Mouse (Mus musculus) liver, embryonic 15.5 days (tissue): ENCODE results near the gene Dnmt3l. TPM values are rescaled to one million over a fixed set of nuclear protein-coding genes. Genes with fewer than 3 reads are reported as not detected.

Experiments
- ATAC-seq: fragments of 200-750 bp; cut with Nextera tagmentation; 2 replicates; pipeline ENCODE4 v1.8.0; 2017; ENCODE audit warnings: moderate number of reproducible peaks, mild to moderate bottlenecking, moderate library complexity; ENCODE audit not compliant: insufficient read depth
- H3K27ac ChIP-seq: fragments of 300-500 bp; sonication (generic); replicated peaks from 2 replicates; pipeline ENCODE4 v1.5.1; 2015; ENCODE audit warnings: mild to moderate bottlenecking, inconsistent platforms
- H3K27me3 ChIP-seq: fragments of 300-500 bp; sonication (generic); 2 replicates; pipeline ENCODE4 v1.6.1; 2015; ENCODE audit warnings: mild to moderate bottlenecking, inconsistent platforms
- H3K36me3 ChIP-seq: fragments of 300-500 bp; sonication (generic); replicated peaks from 2 replicates; pipeline ENCODE4 v1.6.1; 2015; ENCODE audit warnings: moderate library complexity, mild to moderate bottlenecking, inconsistent platforms
- H3K4me1 ChIP-seq: fragments of 300-500 bp; sonication (generic); replicated peaks from 2 replicates; pipeline ENCODE4 v1.6.1; 2015; ENCODE audit warnings: inconsistent platforms
- H3K4me2 ChIP-seq: fragments of 300-500 bp; sonication (generic); 2 replicates; pipeline ENCODE4 v1.6.1; 2015; ENCODE audit warnings: moderate library complexity, mild to moderate bottlenecking, inconsistent platforms
- H3K4me3 ChIP-seq: fragments of 300-500 bp; sonication (generic); replicated peaks from 2 replicates; pipeline ENCODE4 v1.5.1; 2015; ENCODE audit warnings: mild to moderate bottlenecking, inconsistent platforms
- H3K9ac ChIP-seq: fragments of 300-500 bp; sonication (generic); 2 replicates; pipeline ENCODE4 v1.6.1; 2015; ENCODE audit warnings: moderate library complexity, mild to moderate bottlenecking, inconsistent platforms
- H3K9me3 ChIP-seq: fragments of 300-500 bp; sonication (generic); replicated peaks from 2 replicates; pipeline ENCODE4 v1.6.1; 2016; ENCODE audit warnings: inconsistent platforms
- WGBS: fragments of 180-500 bp; shearing (Covaris S2); methylation state at CpG from one replicate; pipeline ENCODE4 v1.1.7; 2015; ENCODE audit warnings: mixed read lengths; ENCODE audit not compliant: insufficient replicate concordance; 5-methylcytosine and 5-hydroxymethylcytosine counted together
- polyA plus RNA-seq: library from polyadenylated mRNA; unstranded; fragments of >200 nt; fragmentation: Nextera tagmentation; extraction: Ambion mirVana; gene quantifications from 2 replicates; pipeline ENCODE4 v1.2.1, GENCODE M21; 2015

Gene Dnmt3l
- polyA plus RNA-seq, 1 experiment from 2014 or later, result not detected

DNA sequence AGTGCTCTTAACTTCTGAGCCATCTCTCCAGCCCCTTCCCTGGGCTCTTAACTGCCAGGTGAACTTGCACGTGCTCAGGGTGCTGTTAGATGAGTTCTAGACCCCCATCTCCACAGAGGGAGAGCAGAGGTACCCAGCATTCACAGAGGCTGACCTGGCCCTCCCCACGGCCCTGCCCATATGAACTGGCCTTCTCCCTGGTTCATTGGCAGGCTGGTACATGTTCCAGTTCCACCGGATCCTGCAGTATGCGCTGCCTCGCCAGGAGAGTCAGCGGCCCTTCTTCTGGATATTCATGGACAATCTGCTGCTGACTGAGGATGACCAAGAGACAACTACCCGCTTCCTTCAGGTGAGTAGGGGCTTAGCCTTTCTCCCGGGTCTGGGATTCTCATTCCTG is 15.3 kb downstream of the Dnmt3l start:
- Histone ChIP-seq H3K4me2 (no peak overlapping the region), H3K27ac (no peak overlapping the region), H3K36me3 (no peaks in the 10 kb centered on the region), H3K27me3 (no peaks in the 10 kb centered on the region), H3K4me1 (0 out of 2 replicates have a peak, but pooled peaks cover 4% of the 10 kb centered on the region), H3K9ac (no peak overlapping the region), H3K9me3 (no peaks in the 10 kb centered on the region), H3K4me3 (no peak overlapping the region)
- no peak for ATAC-seq
- 68% methylated on average over 8 of the region's 8 CpGs for WGBS

DNA sequence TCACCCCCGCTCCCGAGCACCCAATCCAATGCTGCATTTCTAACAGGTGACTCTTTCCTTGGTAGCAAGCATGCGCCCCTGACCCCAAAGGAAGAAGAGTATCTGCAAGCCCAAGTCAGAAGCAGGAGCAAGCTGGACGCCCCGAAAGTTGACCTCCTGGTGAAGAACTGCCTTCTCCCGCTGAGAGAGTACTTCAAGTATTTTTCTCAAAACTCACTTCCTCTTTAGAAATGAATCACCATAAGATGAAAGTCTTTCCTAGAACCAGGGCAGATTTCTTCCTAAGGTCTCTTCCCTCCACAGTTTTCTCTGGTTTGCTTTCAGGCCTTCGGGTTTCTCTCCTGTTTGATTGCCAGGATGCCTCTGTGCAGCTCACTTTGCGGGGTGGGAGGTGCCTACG is 21.4 kb downstream of the Dnmt3l start:
- peaks cover 10% of the 10 kb centered on the region for H3K27me3 ChIP-seq
- no peak overlapping the region for H3K4me2 ChIP-seq
- no peaks in the 10 kb centered on the region for H3K36me3 ChIP-seq
- no peak overlapping the region for H3K27ac ChIP-seq
- WGBS, result 55% methylated on average over 9 of the region's 9 CpGs
- H3K9ac ChIP-seq, result no peak overlapping the region
- no peak overlapping the region for H3K4me3 ChIP-seq
- H3K4me1 ChIP-seq, result no peaks in the 10 kb centered on the region
- no peaks in the 10 kb centered on the region for H3K9me3 ChIP-seq
- no peak for ATAC-seq

DNA sequence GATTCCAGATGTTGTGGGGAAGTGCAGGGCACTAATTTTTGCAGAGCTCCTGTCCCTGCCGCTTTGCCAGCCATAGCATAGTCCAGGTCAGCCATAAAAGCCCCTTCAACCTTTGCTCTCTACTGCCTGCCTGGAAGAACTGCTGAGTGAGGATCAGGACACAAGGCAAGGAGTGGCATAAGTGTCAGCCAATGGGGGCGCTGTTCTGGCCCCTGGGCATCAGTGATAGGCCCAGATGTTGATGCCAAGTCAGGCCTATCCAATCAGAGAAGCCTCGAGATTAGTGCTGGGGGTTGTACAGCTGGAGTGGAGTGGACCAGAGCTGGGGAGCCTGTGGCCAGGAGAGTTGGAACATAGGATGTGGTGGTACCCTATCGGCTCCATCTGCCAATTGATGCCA is 25.5 kb downstream of the Dnmt3l start:
- 0 out of 2 replicates have a peak, but pooled peaks cover 3% of the 10 kb centered on the region for H3K4me1 ChIP-seq
- no peak overlapping the region for H3K4me2 ChIP-seq
- 23% methylated on average over 4 of the region's 4 CpGs for WGBS
- H3K36me3 ChIP-seq, result peaks cover 5% of the 10 kb centered on the region; the same call in 1 of the 2 replicates
- H3K4me3 ChIP-seq, result no peak overlapping the region
- no peak for ATAC-seq
- no peak overlapping the region for H3K27ac ChIP-seq
- peaks cover 46% of the 10 kb centered on the region for H3K27me3 ChIP-seq
- H3K9ac ChIP-seq, result no peak overlapping the region
- H3K9me3 ChIP-seq, result no peaks in the 10 kb centered on the region

DNA sequence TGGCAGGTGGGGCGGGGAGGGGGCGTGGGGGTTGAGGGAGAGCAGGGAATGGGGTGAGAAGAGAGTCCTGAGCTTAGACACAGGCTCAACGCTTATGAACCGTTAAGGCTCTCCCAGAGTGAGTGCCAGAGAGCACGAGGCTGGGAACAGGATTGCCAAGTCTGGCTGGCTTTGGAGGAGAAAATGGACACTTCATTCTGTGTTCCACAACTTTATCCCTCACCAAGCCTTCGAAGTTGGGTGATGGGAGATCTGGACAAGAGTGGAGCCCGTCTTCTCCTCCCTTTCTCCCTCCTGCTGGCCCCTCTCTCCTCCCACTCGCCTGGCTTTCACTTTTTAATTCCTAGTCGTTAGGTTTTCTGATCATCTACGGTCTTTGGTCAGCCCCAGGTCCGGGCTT is 26.8 kb downstream of the Dnmt3l start:
- WGBS, result 14% methylated on average over 11 of the region's 11 CpGs
- H3K4me1 ChIP-seq, result 0 out of 2 replicates have a peak, but pooled peaks cover 3% of the 10 kb centered on the region
- peak overlapping the region; percentile 58 for H3K4me3 ChIP-seq
- peaks cover 46% of the 10 kb centered on the region for H3K27me3 ChIP-seq
- no peak for ATAC-seq
- no peaks in the 10 kb centered on the region for H3K9me3 ChIP-seq
- no peak overlapping the region for H3K27ac ChIP-seq
- H3K36me3 ChIP-seq, result peaks cover 5% of the 10 kb centered on the region; the same call in 1 of the 2 replicates
- H3K4me2 ChIP-seq, result peak overlapping the region; percentile 66
- H3K9ac ChIP-seq, result no peak overlapping the region

DNA sequence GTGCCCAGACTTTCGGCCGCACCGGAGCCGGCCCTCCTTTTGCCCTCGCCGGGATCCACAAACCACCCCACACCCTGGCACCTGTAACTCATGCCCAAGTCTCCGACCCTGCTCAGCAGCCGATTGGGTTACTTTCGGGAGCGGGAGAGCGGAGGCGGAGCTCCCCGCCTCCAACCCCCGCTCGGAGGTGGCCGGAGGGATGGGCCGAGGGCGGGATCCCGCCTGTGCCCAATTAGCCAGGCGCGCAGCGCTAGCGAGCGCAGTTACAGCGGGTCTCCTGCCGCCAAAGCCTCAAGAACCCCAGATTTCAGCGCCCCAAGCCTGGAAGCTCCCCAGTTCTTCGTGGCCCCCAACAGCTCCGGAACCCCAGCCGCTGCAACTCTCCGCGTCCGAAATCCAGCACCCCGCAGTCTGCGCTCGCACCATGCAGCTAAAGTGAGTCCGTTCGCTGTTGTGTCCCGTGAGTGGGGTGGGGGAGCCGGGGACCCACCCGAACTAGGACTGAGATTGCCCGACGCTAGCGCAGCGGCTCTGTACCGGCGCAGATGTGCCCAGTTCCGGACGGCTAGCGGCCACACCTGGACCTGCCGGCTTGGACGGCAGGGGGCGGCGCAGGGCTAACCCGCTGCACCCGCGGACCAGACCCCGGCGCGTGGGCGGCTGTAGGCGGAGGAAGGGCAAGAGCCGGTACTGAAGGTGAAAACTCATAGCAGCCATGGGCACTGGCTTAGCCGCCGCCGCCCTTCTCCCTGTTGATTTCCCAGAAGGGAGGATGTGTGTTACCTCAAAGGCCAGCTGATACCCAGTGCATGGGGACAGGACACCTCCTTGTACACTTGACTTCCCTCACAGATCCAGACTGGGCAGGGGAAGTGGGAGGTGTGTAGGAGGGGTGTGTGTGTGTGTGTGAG is 27.6 kb downstream of the Dnmt3l start, which contains the start of gene Icosl:
Icosl (plus strand) TSS at position 202 of the 911 bp plus-strand sequence.
- ATAC-seq, result peak; percentile 77
- Histone ChIP-seq H3K4me2 (peak within 1 kb of the TSS; percentile 66), H3K9me3 (no peaks in the 10 kb centered on the region), H3K4me1 (0 out of 2 replicates have a peak, but pooled peaks cover 3% of the 10 kb centered on the region), H3K27ac (no peak within 1 kb of the TSS), H3K4me3 (peak within 1 kb of the TSS; percentile 58), H3K27me3 (peaks cover 46% of the 10 kb centered on the region), H3K36me3 (peaks cover 5% of the 10 kb centered on the region; the same call in 1 of the 2 replicates), H3K9ac (peak within 1 kb of the TSS; percentile 39; the same call in 1 of the 2 replicates)
- under 1% methylated on average over 66 of the region's 66 CpGs for WGBS

DNA sequence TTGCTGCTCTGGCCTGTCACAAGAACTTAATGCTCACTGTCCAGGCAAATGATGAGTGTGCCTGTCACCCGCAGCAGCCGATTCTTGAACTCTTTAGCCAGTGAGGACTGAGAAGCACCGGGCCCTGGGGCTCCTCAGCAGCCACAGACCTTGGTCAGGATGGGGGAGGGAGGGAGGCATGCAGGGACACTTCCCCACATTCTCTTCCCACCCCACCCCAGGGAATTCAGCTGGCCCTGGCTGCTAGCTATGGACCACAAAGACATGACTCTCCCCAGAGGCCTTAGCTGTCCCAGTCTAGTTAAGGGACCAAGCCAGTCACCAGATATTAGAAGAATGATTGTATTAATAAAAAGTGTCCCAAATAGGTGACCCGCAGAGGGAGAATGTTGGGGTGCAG is 32.4 kb downstream of the Dnmt3l start:
- peaks cover 26% of the 10 kb centered on the region for H3K27me3 ChIP-seq
- 55% methylated on average over 4 of the region's 4 CpGs for WGBS
- H3K9ac ChIP-seq, result no peak overlapping the region

DNA sequence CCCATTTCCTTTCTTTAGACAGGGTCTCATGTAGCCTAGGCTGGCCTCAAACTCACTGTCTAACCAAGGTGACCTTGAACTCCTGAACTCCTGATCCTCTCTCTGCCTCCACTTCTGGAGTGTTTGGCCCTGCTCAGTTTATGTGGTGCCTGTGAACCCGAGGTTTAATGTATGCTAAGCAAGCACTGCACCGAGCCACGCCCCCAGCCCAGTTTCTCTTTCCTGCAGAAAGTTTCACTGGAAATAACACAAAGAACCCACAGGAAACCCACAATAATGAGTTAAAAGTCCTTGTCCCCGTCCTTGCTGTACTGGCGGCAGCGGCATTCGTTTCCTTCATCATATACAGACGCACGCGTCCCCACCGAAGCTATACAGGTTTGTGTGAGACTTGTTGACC is 33.2 kb downstream of the Dnmt3l start:
- H3K9ac ChIP-seq, result no peak overlapping the region
- H3K9me3 ChIP-seq, result no peaks in the 10 kb centered on the region
- H3K27me3 ChIP-seq, result peaks cover 18% of the 10 kb centered on the region
- H3K4me3 ChIP-seq, result no peak overlapping the region
- no peaks in the 10 kb centered on the region for H3K4me1 ChIP-seq
- WGBS, result 14% methylated on average over 11 of the region's 11 CpGs
- H3K4me2 ChIP-seq, result no peak overlapping the region
- no peak overlapping the region for H3K27ac ChIP-seq
- peaks cover 5% of the 10 kb centered on the region; the same call in 1 of the 2 replicates for H3K36me3 ChIP-seq
- ATAC-seq, result no peak

More for the DNA sequence above, 32.4 kb downstream of the Dnmt3l start:
- Histone ChIP-seq H3K4me2 (no peak overlapping the region), H3K4me3 (no peak overlapping the region), H3K9me3 (no peaks in the 10 kb centered on the region), H3K36me3 (peaks cover 5% of the 10 kb centered on the region; the same call in 1 of the 2 replicates), H3K27ac (no peak overlapping the region), H3K4me1 (0 out of 2 replicates have a peak, but pooled peaks cover 3% of the 10 kb centered on the region)
- ATAC-seq, result no peak

DNA sequence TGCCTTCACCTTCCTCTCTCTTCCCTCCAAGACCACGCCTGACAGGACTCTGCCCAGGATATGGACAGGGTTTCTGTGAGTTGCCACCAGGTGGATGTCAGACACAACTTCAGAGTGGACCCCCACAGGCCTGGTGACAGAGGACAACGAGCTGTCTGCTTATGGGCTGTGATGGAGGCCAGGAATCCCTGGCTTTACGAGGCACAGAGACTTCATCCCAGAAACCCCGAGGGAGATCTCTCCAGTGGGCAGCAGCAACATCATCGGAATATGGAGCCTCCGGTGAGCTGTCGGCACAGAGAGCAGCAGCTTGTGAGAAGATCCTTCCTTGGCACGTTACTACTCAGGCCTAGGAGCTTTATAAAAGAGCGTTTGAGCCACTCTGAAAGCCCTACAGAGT is 36.1 kb downstream of the Dnmt3l start:
- WGBS, result 66% methylated on average over 9 of the region's 9 CpGs
- Histone ChIP-seq H3K4me1 (no peaks in the 10 kb centered on the region), H3K36me3 (no peaks in the 10 kb centered on the region), H3K4me2 (no peak overlapping the region), H3K9me3 (no peaks in the 10 kb centered on the region), H3K9ac (no peak overlapping the region), H3K27me3 (no peaks in the 10 kb centered on the region), H3K4me3 (no peak overlapping the region), H3K27ac (no peak overlapping the region)
- ATAC-seq, result no peak

DNA sequence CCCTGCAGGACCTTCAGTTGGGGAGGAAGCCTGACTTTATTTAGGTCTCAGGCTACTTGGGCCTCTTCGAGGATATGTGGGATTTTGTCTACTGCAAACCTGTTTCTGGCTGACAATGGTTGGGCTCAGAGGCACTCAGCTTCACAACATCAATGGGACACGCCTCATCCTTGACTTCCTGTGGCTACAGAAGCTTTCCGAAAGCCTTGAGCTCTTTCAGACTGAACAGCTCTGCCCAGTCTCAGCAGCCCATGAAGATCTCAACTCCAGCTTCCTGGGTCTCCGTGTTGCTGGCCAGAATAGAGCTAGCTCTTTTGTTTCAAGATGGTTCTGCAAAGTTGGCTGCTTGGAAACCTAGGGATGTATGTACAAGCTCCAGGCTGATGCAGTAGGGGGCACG is 36.5 kb downstream of the Dnmt3l start:
- ATAC-seq, result no peak
- Histone ChIP-seq H3K4me2 (no peak overlapping the region), H3K27me3 (0 out of 2 replicates have a peak, but pooled peaks cover 1% of the 10 kb centered on the region), H3K4me3 (no peak overlapping the region), H3K9me3 (no peaks in the 10 kb centered on the region), H3K36me3 (no peaks in the 10 kb centered on the region), H3K27ac (no peak overlapping the region), H3K4me1 (no peaks in the 10 kb centered on the region), H3K9ac (no peak overlapping the region)
- WGBS, result 34% methylated on average over 5 of the region's 5 CpGs

DNA sequence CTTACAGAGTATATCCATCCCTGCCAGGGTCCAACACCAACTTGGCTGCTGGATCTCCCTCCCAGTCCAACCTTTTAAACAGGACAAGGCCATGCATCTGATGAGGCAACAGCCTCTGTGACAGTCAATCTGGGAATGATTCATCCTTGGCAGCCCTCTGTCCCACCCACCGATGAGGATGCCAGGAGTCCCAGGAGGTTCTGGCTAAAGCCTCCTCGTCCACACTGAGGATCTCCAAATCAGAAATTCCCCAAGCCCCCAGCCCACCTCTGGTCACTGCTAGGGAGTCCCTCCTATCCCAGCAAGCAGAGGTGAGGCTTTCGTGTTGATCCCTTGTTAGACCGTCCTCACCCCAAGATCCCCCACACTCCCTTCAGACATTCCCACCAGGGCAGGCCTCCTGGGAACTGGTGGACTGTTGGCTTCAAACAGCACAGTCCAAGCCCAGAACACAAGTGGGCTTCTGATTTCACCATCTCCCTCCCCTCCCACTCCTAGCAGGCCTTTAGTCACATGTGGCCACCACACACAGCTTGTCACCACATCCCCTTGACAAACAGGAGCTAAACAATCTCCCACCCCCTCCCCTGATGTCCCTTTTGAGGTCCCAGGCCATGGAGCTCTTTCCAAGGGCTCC is 38.3 kb downstream of the Dnmt3l start:
- no peak for ATAC-seq

DNA sequence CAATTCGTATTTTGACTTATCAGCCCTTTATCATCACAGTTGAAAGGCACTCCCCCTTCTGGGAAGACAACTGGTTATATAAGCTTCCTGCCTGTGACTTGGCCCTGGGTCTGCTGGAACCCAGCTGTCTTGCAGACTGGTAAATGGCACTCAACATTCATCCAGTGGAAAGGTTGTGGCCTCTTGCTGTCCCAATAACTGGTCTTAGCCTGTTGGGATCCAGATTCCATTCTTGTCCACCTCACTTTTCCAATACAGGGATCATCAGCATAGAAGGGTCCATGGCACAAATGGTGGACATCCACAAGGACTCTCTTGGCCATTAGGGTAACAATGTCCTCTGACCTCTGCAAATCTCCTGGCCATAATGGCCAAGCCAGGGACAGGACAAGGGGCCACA is 42.3 kb downstream of the Dnmt3l start:
- WGBS, result 8% methylated on average over 1 of the region's 1 CpGs

More for the DNA sequence above, 38.3 kb downstream of the Dnmt3l start:
- no peaks in the 10 kb centered on the region for H3K36me3 ChIP-seq
- WGBS, result 65% methylated on average over 4 of the region's 4 CpGs
- H3K27ac ChIP-seq, result no peak overlapping the region
- H3K9me3 ChIP-seq, result no peaks in the 10 kb centered on the region
- H3K27me3 ChIP-seq, result 0 out of 2 replicates have a peak, but pooled peaks cover 4% of the 10 kb centered on the region
- H3K4me3 ChIP-seq, result no peak overlapping the region
- H3K4me1 ChIP-seq, result no peaks in the 10 kb centered on the region
- no peak overlapping the region for H3K4me2 ChIP-seq
- H3K9ac ChIP-seq, result no peak overlapping the region

More for the DNA sequence above, 42.3 kb downstream of the Dnmt3l start:
- Histone ChIP-seq H3K9me3 (no peaks in the 10 kb centered on the region), H3K4me1 (no peaks in the 10 kb centered on the region), H3K4me2 (no peak overlapping the region), H3K27ac (no peak overlapping the region), H3K36me3 (no peaks in the 10 kb centered on the region), H3K9ac (no peak overlapping the region), H3K4me3 (no peak overlapping the region), H3K27me3 (0 out of 2 replicates have a peak, but pooled peaks cover 4% of the 10 kb centered on the region)
- no peak for ATAC-seq
